Mouse (Mus musculus) WW6 (cell line): Measurements from ENCODE around the gene Slc25a34.

ENCODE experiments used
- DNase-seq: peaks from one replicate; pipeline ENCODE4 v3.0.0-alpha.2; 2013; ENCODE audit warnings: low read depth, low spot score

Gene Slc25a34

DNA sequence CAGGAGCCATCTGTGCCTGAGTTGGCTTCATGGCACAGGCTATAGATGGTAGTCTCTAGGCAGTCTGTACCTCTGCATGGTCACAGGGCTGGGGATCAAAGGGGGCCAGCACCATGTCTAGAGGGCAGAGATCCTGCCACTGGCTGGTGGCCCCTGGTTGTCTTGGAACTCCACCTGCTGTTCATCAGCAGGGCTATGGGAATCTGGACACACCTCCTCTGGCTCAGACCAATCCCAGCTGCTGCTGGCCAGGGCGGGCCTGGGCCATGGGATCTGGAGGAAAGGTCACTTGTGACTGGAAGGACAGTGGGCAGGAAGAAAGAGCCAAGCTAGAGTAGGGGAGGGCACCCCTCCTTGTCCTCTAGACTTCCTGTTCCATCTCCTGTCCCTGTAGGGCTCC lies at the start of gene Slc25a34:
Gene Slc25a34 (minus strand): TSS at position 156 of the 400 bp plus-strand sequence.
- DNase-seq = no peak

DNA sequence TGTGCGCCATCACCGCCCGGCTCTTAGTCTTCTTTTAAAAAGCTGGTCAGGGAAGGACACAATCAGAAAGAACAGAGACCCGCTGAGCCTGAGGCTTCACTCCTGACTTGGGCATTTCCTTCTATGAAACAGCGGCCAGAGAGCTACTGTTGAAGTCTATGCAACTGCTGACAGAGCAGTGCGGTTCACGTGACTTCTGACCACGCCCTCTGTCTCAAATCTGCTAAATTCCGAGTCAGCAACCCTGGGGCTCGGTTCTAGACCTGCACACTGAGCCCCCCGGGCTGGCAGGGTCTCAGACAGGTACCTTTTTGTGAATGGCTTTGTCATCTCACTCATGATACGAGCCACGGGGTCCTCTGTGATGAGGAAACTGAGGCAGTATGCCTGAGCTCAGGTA lies 48.7 kb upstream of the Slc25a34 start:
- no peak for DNase-seq

DNA sequence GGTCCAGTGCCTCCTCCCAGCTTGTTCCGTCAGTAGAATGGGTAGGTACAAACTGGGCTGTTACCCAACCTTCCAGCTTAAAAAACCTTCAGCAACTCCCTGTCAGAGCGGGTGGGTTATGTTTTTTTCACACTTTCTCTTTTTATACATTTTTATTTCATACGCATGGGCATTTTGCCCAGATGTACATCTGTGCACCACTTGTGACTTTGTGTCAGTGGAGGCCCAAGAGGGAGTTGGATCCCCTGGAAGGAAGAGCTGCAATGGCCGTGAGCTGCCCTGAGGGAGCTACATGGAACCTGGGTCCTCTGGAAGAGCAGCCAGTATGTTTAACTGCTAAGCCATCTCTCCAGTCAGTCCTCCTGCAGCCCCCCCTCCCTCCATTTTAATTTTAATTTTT lies 47.8 kb upstream of the Slc25a34 start:
- no peak for DNase-seq

DNA sequence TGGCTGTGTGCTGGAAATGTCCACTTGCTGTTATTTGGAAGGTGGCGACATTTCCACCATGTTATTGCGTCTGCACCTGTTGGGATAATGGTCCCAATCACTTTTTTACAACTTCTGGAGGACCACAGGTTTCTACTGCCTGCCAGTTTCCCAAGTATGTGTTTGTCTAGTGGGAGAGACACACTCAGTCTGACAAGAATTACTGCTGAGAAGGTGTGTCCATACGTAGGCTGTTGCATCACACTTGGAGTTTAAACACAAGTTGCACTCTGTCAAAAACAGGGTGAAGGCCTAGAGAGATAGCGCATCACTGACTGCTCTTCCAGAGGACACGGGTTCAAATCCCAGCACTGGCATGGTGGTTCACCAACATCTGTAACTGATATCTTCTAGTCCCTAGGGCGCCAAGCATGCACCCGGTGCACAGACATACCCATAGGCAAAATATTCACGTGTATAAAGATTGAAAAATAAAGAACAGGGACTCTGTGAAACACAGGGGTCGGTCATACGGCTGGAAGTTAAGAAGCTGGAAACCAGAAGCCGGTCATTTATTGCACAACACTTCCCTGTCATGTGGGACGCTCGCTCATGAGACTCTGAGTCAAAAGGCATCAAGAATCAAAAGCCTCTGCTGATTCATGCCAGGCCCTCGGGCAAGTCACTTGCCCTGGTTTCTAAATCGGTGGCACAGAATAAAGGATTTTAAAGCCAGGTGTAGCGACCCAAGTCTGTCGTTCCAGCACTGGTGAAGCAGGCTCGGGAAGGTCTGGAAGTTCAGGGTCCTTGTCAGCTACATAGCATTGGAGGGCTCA lies 46.5 kb upstream of the Slc25a34 start:
- no peak for DNase-seq

DNA sequence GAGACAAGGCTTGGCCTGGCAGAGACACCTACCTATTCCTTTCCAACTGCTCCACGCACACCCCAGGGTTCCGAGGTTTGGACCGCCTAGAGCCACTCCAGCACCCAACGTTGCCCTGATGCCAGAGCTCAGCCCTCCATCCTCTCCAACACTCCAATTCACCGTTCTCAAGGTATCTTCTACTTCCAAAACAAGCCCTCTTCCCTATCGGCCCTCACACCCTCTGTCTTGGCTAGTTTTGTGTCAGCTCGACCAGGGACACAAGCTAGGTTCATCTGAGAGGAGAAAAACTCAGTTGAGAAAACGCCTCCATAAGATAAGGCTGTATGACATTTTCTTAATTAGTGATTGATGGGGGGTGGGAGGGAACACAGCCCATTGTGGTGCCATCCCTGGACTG lies 41.2 kb upstream of the Slc25a34 start, which contains the start of gene Plekhm2:
Gene Plekhm2 (minus strand): TSS at position 101 of the 400 bp plus-strand sequence.
- no peak for DNase-seq

DNA sequence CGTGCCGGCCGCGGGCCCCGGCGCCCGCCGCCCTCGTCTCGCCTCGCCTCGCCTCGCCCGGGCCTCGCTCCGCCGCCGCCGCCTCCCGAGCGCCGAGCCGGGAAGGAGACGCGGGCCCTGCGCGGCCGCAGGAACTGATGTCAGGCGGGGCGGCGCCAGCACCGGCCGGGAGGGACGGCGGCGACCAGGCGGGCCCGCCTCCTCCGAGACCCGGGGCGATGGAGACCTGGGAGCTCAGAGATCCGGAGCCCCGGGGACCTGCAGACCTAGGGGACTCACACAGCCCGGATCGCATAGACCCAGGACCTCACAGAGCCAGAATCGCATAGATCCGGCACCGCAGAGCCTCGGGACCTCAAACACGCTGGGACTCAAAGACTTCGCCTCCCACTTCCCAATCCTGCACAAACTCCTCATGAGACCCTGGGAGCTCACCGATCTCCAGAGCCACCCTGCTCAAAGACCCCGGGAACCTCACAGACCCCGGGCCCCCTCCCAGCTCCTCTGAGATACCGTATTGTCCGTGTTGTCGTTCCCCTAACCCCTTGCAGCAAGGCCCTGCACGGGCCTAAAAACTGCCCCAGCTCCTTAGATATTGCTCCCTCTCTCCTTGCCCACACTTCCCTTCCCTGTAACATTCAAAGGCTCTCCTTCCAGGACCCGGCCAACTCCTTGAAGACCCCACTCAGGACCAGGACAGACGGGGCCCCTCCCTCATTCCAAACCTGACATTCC lies 40.6 kb upstream of the Slc25a34 start:
- no peak for DNase-seq

DNA sequence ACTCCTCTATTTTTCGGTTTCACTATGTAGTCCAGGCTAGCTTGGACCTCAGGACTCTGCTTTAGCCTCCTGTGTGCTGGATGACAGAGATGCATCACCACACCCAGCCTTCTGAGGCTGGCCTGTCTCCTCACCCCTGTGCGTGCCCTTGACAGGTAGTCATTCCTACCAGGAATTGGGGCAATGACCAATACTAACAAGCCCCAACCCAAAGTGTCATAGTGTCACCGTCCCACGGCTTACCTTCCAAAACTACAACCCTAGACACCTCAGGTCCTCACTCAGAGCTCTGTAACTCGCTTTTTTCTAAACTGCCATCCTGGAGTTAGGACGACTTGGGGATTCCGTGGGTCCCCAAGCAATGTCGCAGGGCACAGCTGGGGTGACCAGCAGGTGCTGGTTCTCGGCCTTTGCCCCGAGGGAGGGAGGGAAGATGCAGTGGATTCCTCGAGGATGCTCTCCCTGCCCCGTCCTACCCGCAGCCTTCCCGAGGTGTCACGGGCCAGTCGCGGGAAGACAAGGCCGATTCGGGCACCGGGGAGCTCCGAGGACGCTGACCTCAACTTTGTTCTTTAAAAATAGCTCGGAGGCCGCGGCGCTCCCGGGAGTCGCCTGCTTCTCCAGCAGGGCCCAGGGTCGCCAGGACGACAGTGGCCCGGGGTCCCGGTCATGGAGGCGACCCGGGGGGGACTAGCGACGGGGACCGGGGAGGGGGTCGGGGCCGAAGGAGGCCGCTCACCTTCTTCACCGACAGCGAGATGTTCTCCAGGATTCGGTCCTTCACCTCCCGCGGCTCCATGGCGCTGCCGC lies 39.7 kb upstream of the Slc25a34 start:
- DNase-seq = no peak

DNA sequence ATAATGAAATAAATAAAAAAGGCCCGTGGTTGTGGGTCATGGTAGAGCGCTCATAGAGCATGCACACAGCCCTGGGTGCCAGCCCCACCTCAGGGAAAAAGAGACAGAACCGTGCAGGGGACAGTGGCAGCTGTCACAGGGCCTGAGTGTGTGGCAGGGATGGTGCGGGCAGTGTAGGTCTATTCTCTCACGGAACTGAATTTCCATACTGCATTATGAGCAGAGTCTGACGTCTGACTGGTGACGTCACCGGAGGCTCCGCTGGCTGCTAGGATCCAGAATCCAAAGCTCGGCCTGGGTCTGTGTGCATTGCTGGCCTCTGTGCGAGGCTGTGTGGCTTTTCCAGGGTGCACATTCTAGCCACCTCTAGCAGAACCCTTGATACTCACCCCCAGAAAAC lies 37.3 kb upstream of the Slc25a34 start:
- no peak for DNase-seq

DNA sequence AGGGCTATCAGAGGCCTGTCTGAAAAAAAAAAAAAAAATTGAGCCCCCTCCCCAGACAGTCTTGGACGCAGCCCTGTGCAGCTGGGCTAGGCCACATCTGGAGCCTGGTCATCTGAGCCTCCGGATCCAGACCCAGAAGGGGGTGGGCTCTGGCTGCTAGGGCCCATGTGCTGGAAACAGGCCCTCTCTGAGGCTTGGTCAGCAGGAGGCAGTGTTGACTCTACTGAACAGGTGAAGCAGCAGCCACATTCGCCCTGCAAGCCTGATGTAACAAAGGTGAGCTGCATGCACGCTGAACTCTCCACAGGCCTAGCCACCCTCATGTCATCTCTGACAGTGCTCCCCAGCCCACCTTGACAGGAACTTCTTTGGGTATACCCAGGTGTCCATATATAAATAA lies 36.1 kb upstream of the Slc25a34 start:
- DNase-seq = no peak

DNA sequence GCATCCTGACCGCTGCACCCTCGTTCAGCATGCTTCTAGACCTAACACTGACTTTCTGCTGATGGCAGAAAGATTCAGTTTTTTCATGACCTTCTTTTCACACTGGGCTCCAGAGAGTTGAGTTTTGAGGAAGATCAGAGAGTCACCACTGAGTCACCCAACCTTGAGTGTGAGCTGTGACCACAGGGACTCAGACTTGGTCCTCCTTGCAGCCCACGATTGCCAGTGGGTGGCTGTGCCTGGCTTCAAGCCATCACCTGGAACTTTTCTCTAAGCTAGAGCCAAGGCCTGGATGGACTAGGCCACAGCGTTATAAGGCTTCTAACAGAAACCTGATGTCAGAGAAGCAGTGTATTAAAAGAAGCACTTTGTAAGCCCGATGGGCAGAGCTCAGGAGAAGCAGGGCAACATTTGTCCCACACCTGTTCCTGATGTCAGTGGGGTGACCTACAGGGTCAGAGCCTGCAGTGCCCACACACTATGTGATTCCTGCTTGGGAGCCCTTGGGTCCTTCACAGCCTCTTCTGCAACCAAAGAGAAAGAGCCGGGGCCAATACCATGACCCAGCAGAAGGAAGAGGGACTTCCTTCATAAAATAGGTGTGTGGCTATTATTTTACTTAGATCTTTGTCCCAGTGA lies 35.3 kb upstream of the Slc25a34 start:
- DNase-seq = no peak

DNA sequence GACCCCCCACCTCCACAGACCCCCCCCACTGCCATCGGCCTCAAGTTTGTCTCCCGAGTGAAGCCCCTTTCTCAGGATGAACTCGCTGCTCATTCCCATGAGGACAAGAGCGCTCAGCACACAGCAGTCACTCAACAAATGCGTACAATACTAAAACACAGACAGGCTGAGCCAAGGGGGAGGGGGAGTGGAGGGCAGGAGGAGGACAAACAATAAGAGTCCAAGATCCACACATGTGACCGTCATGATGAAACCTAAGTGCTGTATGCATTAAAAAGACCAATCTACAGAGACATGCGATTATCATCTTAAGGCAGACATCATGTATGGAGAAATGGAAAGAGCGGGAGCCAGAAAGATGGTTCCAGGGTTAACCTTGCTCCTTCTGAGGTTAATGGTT lies 33.3 kb upstream of the Slc25a34 start:
- DNase-seq = no peak

DNA sequence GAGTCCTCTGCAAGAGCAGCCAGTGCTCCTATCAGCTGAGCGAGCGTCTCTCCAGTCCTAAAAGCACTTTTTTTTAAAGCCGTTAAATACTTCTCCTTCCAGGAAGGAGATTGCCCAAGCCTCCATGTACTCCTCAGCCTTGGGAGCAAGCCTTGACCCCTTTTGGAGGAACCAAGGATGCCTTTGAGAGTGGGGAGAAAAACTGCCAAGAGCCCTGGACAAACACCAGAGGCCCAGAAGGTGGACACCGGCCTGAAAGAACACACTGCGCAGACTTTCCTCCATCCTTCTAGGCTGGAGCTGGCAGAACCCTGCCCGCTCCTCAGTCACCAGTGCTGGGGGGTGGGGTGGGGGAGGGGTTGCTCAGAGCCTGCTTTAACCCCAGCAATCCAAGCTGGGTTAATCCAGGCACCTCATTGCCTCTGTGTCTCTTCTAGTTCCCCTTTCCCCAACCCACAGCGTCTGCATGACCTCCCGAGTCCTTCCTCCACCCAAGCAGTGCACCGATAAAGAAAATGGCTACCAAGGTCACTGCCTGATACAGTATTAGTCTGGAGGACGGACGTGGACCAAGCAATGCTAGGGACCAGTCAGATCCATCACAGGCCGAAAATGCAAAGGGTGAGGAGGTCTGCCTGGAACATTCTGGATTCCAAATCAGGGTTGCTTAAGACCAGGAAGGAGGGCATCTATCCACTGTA lies 32.4 kb upstream of the Slc25a34 start:
- no peak for DNase-seq

DNA sequence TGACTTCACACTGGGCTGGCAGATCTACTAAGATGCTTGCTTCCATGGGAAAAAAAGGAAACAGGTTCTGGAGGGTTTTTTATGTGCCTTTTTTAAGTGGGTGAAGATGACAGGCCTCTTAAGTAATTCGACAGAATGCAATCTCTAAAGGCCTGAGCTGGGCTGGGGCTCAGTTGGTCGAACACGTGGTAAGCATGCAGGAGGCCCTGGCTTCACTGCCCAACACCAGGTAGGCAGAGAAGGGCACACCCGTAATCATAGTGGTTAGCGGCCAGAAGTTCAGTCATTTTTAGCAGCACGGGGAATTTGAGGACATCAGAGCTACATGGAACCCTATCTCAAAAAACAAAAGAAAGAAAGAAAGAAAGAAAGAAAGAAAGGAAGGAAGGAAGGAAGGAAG lies 30.9 kb upstream of the Slc25a34 start:
- no peak for DNase-seq

DNA sequence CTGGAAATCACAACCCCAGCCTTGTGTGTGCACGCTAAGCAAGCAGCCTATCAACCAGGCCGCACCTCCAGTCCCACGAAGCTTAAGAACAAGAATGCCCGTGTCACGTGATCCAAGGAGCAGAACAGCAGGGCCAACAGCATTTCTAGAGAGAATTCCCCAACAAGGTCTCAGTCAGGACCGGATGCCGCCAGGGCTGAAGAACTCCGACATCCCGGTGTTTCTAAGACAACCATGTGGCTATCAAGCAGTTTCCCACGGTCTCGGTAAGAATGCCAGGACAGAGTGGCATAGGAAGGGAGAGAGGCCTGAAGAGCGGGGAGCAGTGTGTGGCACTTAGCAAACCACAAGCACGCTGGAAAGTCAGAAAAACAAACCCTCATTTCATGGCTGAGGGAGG lies 30.2 kb upstream of the Slc25a34 start:
- DNase-seq = no peak

DNA sequence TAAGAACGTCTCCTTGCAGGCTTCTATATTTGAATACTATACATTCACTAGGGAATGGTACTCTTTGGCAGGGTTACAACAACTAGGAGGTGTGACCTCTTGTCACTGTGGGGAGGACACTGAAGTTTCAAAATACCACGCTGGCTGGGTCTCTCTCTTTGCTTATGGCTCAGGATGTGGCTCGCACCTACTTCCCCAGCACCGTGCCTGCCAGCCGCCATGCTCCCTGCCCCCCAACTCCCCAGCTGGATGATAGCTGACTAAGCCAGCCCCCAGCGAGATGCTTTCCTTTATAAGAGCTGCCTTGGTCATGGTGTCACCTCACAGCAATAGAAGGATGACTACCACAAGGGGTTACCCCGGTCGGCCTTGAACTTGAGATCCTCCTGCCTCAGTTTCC lies 29.4 kb upstream of the Slc25a34 start:
- DNase-seq = no peak

DNA sequence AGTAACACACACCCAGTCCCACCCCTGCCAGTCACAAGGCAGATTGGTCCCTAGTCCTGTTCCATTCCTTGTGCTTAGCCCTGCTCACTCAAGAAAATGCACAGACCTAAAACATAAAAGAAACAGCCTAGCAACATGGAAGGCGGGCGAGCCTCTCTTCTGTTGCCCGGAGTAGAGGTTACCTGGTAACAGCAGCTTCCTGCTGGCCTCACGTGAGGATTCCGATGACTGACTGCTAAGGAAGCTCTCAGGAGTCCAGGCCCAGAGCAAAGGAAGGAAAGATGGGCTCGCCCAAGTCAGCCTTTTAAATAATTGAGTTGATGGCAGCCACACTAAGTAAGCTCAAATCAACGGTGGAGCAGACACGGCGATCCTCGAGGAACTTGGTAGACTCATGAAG lies 28.3 kb upstream of the Slc25a34 start:
- DNase-seq = no peak

DNA sequence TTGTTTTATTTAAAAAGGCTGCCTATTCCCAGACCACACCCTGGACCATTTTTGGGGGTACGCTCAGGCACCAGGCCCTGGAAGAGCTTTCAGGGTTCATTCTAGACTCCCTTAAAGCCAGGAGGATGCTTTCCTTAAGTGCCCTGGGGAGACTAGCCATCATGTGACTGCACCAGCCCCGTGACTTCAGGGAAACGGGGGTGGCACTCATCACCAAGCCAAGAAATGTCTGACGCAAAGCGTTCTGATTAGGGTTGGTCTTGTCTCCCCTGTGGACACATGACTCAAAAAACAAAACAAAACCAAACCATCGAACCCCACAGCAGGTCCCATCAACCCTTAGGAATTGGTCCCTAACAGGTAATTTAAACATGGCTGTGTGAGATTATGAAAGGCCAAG lies 27.7 kb upstream of the Slc25a34 start:
- no peak for DNase-seq

DNA sequence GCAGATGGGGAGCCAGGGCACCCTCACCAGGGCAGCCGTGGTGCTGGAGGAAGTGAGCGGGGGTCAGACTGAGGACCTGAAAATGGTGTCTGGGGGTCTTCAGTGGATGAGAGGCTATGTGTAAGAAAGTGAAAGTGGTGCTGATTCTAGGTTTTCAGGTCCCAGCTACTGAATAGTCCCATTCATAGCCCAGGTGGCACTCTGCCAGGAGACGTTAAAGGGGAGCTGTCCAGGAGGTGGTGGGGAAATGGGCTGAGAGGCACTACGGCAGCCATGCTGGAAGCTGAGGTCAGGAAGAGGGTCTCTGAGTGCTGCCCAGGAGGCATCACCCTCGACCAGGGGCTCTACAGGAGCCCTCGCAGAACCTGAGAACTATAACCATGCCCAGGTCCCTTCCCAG lies 25.6 kb upstream of the Slc25a34 start:
- no peak for DNase-seq

DNA sequence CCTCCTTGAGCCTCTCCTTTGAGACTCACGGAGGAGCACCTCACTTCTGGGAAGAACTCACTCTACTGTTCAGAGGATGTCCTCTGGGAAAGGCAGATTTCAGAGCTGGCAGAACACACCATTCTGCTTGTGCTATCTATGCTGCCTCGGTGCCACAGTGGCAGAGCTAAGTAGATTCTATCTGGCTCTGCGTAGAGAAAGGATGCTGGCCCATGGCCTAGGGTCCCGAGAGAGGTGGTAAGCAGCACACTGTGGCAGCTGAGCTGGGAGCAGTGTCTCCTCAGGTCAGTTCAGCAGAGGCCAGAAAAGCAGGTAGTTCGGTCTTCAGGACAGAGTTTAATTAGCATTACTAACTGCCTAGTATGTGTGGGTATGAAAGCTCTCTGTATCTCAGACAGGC lies 24.6 kb upstream of the Slc25a34 start:
- DNase-seq = no peak

DNA sequence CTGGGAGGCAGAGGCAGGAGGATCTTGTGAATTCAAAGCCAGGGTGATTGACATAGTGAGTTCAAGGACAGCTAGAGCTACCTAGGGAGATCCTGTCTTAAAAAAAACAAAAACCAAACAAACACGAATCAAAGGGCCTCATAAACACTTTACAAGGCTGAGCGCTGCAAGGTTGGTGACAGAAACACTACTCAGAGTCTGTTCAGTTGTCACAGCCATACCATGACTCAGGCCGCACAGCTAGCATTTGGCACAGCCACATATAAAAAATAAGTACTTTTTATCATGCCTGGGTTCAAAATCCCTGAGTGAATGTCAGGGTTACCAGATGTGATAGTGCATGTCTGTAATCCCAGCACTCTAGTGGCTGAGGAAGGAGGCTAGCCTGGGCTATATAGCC lies 23.6 kb upstream of the Slc25a34 start:
- DNase-seq = no peak

DNA sequence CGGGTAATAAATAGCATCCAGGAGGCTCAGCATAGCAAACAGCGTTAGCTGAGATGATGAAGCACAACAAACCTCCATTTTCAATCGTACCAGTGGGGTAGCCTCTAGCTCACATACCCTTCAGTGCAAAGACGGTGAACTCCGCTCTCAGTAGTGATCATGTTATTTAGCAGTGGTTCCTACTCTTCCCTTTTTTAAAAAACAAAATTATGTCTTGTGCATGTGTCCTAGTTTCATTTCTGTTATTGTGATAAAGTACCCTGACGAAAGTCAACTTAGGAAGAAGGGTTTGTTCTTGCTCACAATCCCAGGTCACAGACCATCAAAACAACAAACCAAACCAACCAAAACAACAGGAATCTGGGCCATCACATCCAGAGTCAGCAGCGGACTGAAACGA lies 22.4 kb upstream of the Slc25a34 start:
- no peak for DNase-seq
